Mouse (Mus musculus) thymus, adult 2 months (tissue): ENCODE data around the gene Hist1h2be.

Experiments
- CTCF ChIP-seq: fragments of 200-500 bp; IDR thresholded peaks from 2 replicates; pipeline ENCODE4 v1.5.1; 2012; ENCODE audit warnings: mild to moderate bottlenecking, control low read depth, low read length, moderate library complexity, borderline replicate concordance; ENCODE audit not compliant: control insufficient read depth, poor library complexity, insufficient read depth; ENCODE audit errors: extremely low read depth
- POLR2A ChIP-seq: fragments of 200-500 bp; IDR thresholded peaks from 2 replicates; pipeline ENCODE4 v1.6.1; 2012; ENCODE audit warnings: mild to moderate bottlenecking, low read length, control low read depth, moderate library complexity; ENCODE audit not compliant: control insufficient read depth, poor library complexity, insufficient read depth; ENCODE audit errors: extremely low read depth

- TF ChIP-seq POLR2A: peak; percentile 98
- no peak for TF ChIP-seq CTCF
Observed at GRCm38 (mm10) chr13:23581408-23582218, 39.3 kb downstream of the Hist1h2be start, which contains the start of gene Hist1h4d.
